Mouse (Mus musculus): Measurements from ENCODE around the gene Dap3.

GRCm38 (mm10) chr3:88953736-88954135 lies 2.8 kb upstream of the Dap3 start:
- TF ChIP-seq CTCF (IDR thresholded peaks at IDR 0.05) (no peak), EP300 (IDR thresholded peaks at IDR 0.05) (no peak)

All from lung, postnatal 0 days (tissue).